Mouse (Mus musculus) kidney, embryonic 16.5 days (tissue): ENCODE measurements around the gene Nova2. TPM values are rescaled to one million over a fixed set of nuclear protein-coding genes. Genes with fewer than 3 reads are reported as not detected.

Experiments used
- ATAC-seq: fragments of 200-750 bp; cut with Nextera tagmentation; 2 replicates; pipeline ENCODE4 v1.8.0; 2017; ENCODE audit warnings: moderate TSS enrichment; ENCODE audit not compliant: low FRiP score, low TSS enrichment
- H3K27ac ChIP-seq: fragments of 300-500 bp; sonication (generic); 2 replicates; pipeline ENCODE4 v1.5.1; 2014; ENCODE audit warnings: low read length
- H3K27me3 ChIP-seq: fragments of 300-500 bp; sonication (generic); 2 replicates; pipeline ENCODE4 v1.6.1; 2014; ENCODE audit warnings: low read length, control low read depth, mixed read lengths; ENCODE audit not compliant: insufficient read depth
- H3K36me3 ChIP-seq: fragments of 300-500 bp; sonication (generic); 2 replicates; pipeline ENCODE4 v1.6.1; 2014; ENCODE audit warnings: low read length, control low read depth, mixed read lengths; ENCODE audit not compliant: insufficient read depth
- H3K4me1 ChIP-seq: fragments of 300-500 bp; sonication (generic); 2 replicates; pipeline ENCODE4 v1.6.1; 2014; ENCODE audit warnings: low read length, control low read depth, mixed read lengths; ENCODE audit not compliant: insufficient read depth
- H3K4me2 ChIP-seq: fragments of 300-500 bp; sonication (generic); replicated peaks from 2 replicates; pipeline ENCODE4 v1.6.1; 2014; ENCODE audit warnings: low read depth, low read length
- H3K4me3 ChIP-seq: fragments of 300-500 bp; sonication (generic); 2 replicates; pipeline ENCODE4 v1.5.1; 2014; ENCODE audit warnings: mild to moderate bottlenecking, low read length
- H3K9ac ChIP-seq: fragments of 300-500 bp; sonication (generic); replicated peaks from 2 replicates; pipeline ENCODE4 v1.6.1; 2014; ENCODE audit warnings: low read length
- H3K9me3 ChIP-seq: fragments of 300-500 bp; sonication (generic); 2 replicates; pipeline ENCODE4 v1.6.1; 2016; ENCODE audit warnings: low read length, control low read depth
- WGBS: fragments of 180-500 bp; shearing (Covaris S2); extraction: QIAGEN DNeasy Blood & Tissue Kit; methylation state at CpG from one replicate; pipeline ENCODE4 v1.1.7; 2014; 5-methylcytosine and 5-hydroxymethylcytosine counted together
- polyA plus RNA-seq: library from polyadenylated mRNA; unstranded; fragments of >200 nt; fragmentation: Nextera tagmentation; extraction: Ambion mirVana; gene quantifications from 2 replicates; pipeline ENCODE4 v1.2.1, GENCODE M21; 2015

Nova2 gene
- polyA plus RNA-seq, 1 experiment from 2014 or later = 0.77 TPM

DNA sequence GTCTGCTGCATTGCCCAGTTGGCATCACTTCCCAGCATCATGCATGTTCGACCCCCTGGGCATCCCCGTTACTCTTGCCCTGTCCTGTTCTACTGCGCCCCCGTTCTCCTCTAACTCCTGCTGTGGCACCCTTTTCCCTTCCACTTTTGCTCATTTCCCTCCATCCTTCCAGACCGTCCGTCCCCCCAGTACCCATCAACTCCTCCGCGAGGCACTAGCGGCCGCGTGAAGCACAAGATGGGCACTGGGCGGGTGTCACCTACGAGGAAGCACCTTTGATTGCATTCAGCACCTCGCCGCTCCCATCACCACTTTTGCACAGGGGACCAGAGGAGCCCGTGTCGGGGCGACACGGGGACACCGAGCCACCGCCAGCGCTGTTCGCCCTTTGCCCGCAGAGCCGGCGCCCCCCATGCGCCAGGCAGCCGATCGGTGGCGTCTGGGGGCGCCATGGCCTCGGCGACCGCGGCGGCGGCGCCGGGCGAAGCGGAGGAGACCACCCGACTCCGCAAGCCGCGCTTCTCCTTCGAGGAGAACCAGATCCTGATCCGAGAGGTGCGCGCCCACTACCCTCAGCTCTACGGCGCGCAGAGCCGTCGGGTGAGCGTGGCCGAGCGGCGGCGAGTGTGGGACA is 66.1 kb downstream of the Nova2 start:
- H3K27ac ChIP-seq = no peak overlapping the region
- H3K4me3 ChIP-seq = peak overlapping the region; percentile 58
- H3K9me3 ChIP-seq = no peaks in the 10 kb centered on the region
- ATAC-seq = 0 out of 2 replicates have a peak, but pooled peaks have one; percentile 8
- peak overlapping the region; percentile 90 for H3K4me2 ChIP-seq
- 0 out of 2 replicates have a peak, but pooled peaks cover 19% of the 10 kb centered on the region for H3K27me3 ChIP-seq
- H3K36me3 ChIP-seq = 0 out of 2 replicates have a peak, but pooled peaks cover under 1% of the 10 kb centered on the region
- under 1% methylated on average over 59 of the region's 59 CpGs for WGBS
- H3K4me1 ChIP-seq = peaks cover 22% of the 10 kb centered on the region
- H3K9ac ChIP-seq = peak overlapping the region; percentile 71

- peaks cover 22% of the 10 kb centered on the region for H3K4me1 ChIP-seq
- peak overlapping the region; percentile 58 for H3K4me3 ChIP-seq
- 2% methylated on average over 31 of the region's 31 CpGs for WGBS
- H3K27me3 ChIP-seq = 0 out of 2 replicates have a peak, but pooled peaks cover 19% of the 10 kb centered on the region
- no peak overlapping the region for H3K27ac ChIP-seq
- 0 out of 2 replicates have a peak, but pooled peaks cover 3% of the 10 kb centered on the region for H3K36me3 ChIP-seq
- peak overlapping the region; percentile 90 for H3K4me2 ChIP-seq
- no peak for ATAC-seq
- H3K9me3 ChIP-seq = no peaks in the 10 kb centered on the region
- H3K9ac ChIP-seq = peak overlapping the region; percentile 71
Measured at GRCm38 (mm10) chr7:18992294-18992675, 66.6 kb downstream of the Nova2 start.

DNA sequence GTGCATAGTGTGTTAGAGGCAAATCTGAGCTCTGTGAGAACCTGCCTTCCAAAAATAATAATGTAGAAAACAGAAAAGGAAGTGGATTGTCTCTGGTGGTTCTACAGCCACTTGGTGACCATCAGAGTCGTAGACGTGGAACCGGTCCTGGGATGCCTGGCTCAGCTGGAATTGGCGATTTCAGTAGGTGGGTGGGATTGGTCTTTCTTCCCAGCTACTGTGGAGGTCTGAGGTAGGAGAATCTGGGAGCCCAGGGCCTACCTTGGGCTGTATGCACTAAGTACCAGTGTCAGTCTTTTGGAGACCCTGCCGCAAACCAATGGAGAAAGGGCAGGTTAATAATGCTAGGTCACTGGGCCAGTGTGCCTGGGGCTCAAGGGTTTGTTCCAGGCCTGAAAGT is 67.3 kb downstream of the Nova2 start:
- Histone ChIP-seq H3K27ac (no peak overlapping the region), H3K4me3 (peak overlapping the region; percentile 4; the same call in 1 of the 2 replicates), H3K9ac (no peak overlapping the region; the same call in 1 of the 2 replicates), H3K36me3 (0 out of 2 replicates have a peak, but pooled peaks cover 3% of the 10 kb centered on the region), H3K27me3 (0 out of 2 replicates have a peak, but pooled peaks cover 19% of the 10 kb centered on the region), H3K4me1 (peaks cover 22% of the 10 kb centered on the region), H3K9me3 (no peaks in the 10 kb centered on the region), H3K4me2 (peak overlapping the region; percentile 90; the same call in 1 of the 2 replicates)
- ATAC-seq = no peak
- 86% methylated on average over 5 of the region's 5 CpGs for WGBS

DNA sequence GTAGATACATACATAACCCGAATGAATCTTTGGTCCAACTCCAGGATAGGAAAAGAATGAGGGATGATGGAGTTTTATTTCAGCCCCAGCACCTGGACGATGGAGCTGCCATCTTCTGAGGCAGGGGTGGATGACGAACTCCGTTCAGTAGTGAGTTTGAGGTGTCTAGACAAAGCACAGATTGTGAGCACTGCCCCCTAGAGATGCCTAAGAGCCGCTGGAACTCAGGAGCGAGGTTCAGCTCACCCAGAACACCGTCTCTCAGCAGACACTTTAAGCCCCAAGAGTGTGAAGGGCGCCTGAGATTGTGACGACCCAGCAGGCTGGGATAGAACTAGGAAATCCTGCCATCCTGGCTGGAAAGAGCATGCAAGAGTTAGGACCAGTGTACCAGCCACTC is 73.1 kb downstream of the Nova2 start:
- Histone ChIP-seq H3K4me2 (no peak overlapping the region), H3K4me3 (no peak overlapping the region), H3K9ac (no peak overlapping the region), H3K27me3 (no peaks in the 10 kb centered on the region), H3K4me1 (peaks cover 22% of the 10 kb centered on the region), H3K27ac (no peak overlapping the region), H3K36me3 (0 out of 2 replicates have a peak, but pooled peaks cover 3% of the 10 kb centered on the region), H3K9me3 (no peaks in the 10 kb centered on the region)
- WGBS = 44% methylated on average over 9 of the region's 9 CpGs
- ATAC-seq = no peak

- H3K4me3 ChIP-seq = peak overlapping the region; percentile 51
- H3K4me1 ChIP-seq = peaks cover 32% of the 10 kb centered on the region
- WGBS = 22% methylated on average over 10 of the region's 10 CpGs
- H3K36me3 ChIP-seq = peaks cover 6% of the 10 kb centered on the region
- H3K9ac ChIP-seq = peak overlapping the region; percentile 70
- peak overlapping the region; percentile 69 for H3K4me2 ChIP-seq
- H3K9me3 ChIP-seq = no peaks in the 10 kb centered on the region
- H3K27ac ChIP-seq = peak overlapping the region; percentile 39; the same call in 1 of the 2 replicates
- ATAC-seq = no peak
- no peaks in the 10 kb centered on the region for H3K27me3 ChIP-seq
Measured at GRCm38 (mm10) chr7:19000421-19000820, 74.7 kb downstream of the Nova2 start.

GRCm38 (mm10) chr7:19001066-19001806 is 75.5 kb downstream of the Nova2 start:
- H3K4me1 ChIP-seq = peaks cover 40% of the 10 kb centered on the region

DNA sequence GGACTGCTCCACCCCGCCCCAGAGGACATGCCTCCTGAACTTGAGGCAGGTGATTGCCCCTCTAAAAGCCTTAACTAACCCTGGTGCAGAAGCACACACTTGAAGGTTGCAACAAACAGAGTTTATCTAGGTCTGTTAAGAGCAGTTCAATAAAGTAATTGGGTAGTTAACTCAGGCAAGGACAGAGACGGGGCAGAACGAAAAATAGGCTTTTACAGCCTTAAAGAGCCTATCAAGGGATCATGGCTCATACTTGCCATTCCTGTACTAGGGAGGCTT is 76.1 kb downstream of the Nova2 start:
- no peaks in the 10 kb centered on the region for H3K9me3 ChIP-seq
- H3K36me3 ChIP-seq = peaks cover 14% of the 10 kb centered on the region
- 43% methylated on average over 3 of the region's 3 CpGs for WGBS
- no peak for ATAC-seq
- no peaks in the 10 kb centered on the region for H3K27me3 ChIP-seq
- no peak overlapping the region for H3K9ac ChIP-seq
- H3K4me3 ChIP-seq = no peak overlapping the region
- no peak overlapping the region for H3K4me2 ChIP-seq
- H3K27ac ChIP-seq = peak overlapping the region; percentile 1; the same call in 1 of the 2 replicates
- peaks cover 43% of the 10 kb centered on the region for H3K4me1 ChIP-seq

More at GRCm38 (mm10) chr7:19001066-19001806, 75.5 kb downstream of the Nova2 start:
- ATAC-seq = 0 out of 2 replicates have a peak, but pooled peaks have one; percentile 1
- peak overlapping the region; percentile 63 for H3K27ac ChIP-seq
- whole genome bisulfite sequencing = 19% methylated on average over 18 of the region's 18 CpGs
- H3K27me3 ChIP-seq = no peaks in the 10 kb centered on the region
- peaks cover 15% of the 10 kb centered on the region for H3K36me3 ChIP-seq
- H3K9me3 ChIP-seq = no peaks in the 10 kb centered on the region
- peak overlapping the region; percentile 69 for H3K4me2 ChIP-seq
- H3K4me3 ChIP-seq = peak overlapping the region; percentile 51
- H3K9ac ChIP-seq = peak overlapping the region; percentile 70

DNA sequence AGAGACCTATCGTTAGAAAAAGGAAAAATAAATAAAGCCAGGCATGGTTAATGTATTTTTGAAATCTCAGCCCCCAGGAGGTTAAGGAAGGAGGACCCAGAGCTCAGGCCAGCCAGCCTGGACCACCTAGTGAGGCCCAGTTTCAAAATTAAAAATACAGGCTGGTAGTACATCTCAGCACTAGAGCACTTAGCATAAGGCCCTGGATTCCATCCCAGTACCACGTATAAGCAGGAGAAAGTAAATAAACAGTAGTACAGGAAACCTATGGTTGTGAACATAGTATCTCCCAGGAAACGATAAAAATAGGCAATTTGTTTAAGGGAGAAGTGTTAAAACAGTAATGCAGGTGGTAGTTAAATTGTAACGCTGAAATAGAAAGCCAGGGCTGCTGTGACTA is 76.4 kb downstream of the Nova2 start:
- 23% methylated on average over 4 of the region's 4 CpGs for WGBS
- peak overlapping the region; percentile 79 for H3K9ac ChIP-seq
- ATAC-seq = no peak
- H3K9me3 ChIP-seq = no peaks in the 10 kb centered on the region
- no peaks in the 10 kb centered on the region for H3K27me3 ChIP-seq
- H3K4me1 ChIP-seq = peaks cover 47% of the 10 kb centered on the region
- peak overlapping the region; percentile 1 for H3K27ac ChIP-seq
- peak overlapping the region; percentile 70 for H3K4me2 ChIP-seq
- peaks cover 12% of the 10 kb centered on the region for H3K36me3 ChIP-seq
- peak overlapping the region; percentile 47 for H3K4me3 ChIP-seq

- WGBS = 1% methylated on average over 17 of the region's 17 CpGs
- Histone ChIP-seq H3K4me2 (peak overlapping the region; percentile 70), H3K36me3 (peaks cover 16% of the 10 kb centered on the region), H3K4me3 (peak overlapping the region; percentile 47), H3K9ac (peak overlapping the region; percentile 79), H3K27me3 (no peaks in the 10 kb centered on the region), H3K4me1 (peaks cover 56% of the 10 kb centered on the region), H3K9me3 (no peaks in the 10 kb centered on the region), H3K27ac (peak overlapping the region; percentile 63; the same call in 1 of the 2 replicates)
- peak; percentile 18 for ATAC-seq
Measured at GRCm38 (mm10) chr7:19002848-19003498, 77.3 kb downstream of the Nova2 start.
